Mouse (Mus musculus): ENCODE results near the gene C1rl. TPM values are rescaled to one million over a fixed set of nuclear protein-coding genes. Genes with fewer than 3 reads are reported as not detected.
A peak's percentile ranks its signal among the peaks of the same experiment; 100 is the strongest.

C1rl gene
- polyA plus RNA-seq, 1 experiment from 2014 or later: 0.52 TPM

DNA sequence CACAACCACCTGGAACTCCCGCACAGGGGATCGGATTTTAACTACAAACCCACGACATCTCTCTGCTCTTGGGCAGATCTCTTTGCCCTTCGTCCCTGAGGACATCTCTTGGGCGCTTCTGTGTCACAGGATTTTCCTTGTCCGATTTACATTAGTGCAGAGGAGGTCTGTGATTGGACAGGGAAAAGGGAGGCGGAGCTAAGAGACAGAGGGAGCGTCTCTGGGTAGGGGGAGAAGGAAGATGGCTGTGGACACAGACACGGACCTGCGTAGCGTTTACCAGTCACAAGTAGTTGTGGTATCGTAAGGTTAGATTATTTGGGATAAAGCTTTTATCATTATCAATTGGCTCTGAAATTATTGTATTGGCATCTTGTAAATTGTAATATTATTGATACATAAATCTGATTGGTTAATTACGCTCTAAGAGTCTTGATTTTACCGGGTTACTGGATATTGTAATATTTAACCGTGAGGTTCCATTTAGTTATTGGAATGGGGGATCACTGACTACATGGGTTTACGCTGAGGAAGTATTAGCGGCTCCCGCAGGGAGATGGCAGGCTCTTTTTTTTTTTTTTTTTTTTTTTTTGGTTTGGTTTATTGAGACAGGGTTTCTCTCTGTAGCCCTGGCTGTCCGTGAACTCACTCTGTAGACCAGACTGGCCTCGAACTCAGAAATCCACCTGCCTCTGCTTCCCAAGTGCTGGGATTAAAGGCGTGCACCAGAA is 7.3 kb upstream of the C1rl start:
- ATAC-seq (ENCODE audit: extremely low read depth, insufficient number of reproducible peaks, low FRiP score, low TSS enrichment): no peak
- no peaks in the 10 kb centered on the region for H3K4me1 ChIP-seq
- H3K9ac ChIP-seq: 0 out of 2 replicates have a peak overlapping the region, but pooled peaks have one; percentile 13
- H3K9me3 ChIP-seq: no peaks in the 10 kb centered on the region
- H3K27ac ChIP-seq (replicated peaks): no peak overlapping the region
- WGBS: 27% methylated on average over 21 of the region's 21 CpGs
- H3K4me2 ChIP-seq: peak overlapping the region; percentile 60
- H3K4me3 ChIP-seq: peak overlapping the region; percentile 19
- no peaks in the 10 kb centered on the region for H3K36me3 ChIP-seq
- 0 out of 2 replicates have a peak, but pooled peaks cover 6% of the 10 kb centered on the region for H3K27me3 ChIP-seq (replicated peaks)

DNA sequence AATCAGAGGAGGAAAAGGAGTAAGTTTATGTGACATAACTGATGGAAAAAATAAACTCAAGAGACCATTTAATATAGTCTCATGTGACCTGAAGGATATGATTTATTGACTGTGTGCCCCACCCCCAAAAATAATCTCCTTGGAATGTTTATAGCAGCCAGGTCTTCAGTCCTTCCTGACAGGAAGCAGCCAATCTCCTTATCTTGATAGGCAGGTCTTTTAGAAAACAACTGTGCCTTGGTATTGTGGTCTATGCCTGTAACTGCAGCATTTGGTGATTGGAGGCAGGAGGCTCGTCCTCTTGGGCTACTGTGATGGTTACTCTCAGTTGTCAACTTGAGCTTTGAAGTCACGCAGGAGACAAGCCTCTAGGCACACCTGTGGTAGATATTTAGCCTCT is 5.4 kb upstream of the C1rl start:
- ATAC-seq (ENCODE audit: extremely low read depth, insufficient number of reproducible peaks, low FRiP score, low TSS enrichment): no peak
- Histone ChIP-seq H3K9me3 (no peaks in the 10 kb centered on the region), H3K9ac (no peak overlapping the region), H3K4me1 (no peaks in the 10 kb centered on the region), H3K4me2 (no peak overlapping the region), H3K27me3 (replicated peaks) (0 out of 2 replicates have a peak, but pooled peaks cover 6% of the 10 kb centered on the region), H3K4me3 (no peak overlapping the region), H3K27ac (replicated peaks) (no peak overlapping the region), H3K36me3 (no peaks in the 10 kb centered on the region)
- 49% methylated on average over 2 of the region's 2 CpGs for WGBS

- no peaks in the 10 kb centered on the region for H3K27me3 ChIP-seq (replicated peaks)
- H3K9me3 ChIP-seq: no peaks in the 10 kb centered on the region
- H3K4me3 ChIP-seq: no peak overlapping the region
- H3K4me2 ChIP-seq: no peak overlapping the region
- H3K27ac ChIP-seq (replicated peaks): no peak overlapping the region
- H3K36me3 ChIP-seq: no peaks in the 10 kb centered on the region
- no peak for ATAC-seq (ENCODE audit: extremely low read depth, insufficient number of reproducible peaks, low FRiP score, low TSS enrichment)
- H3K4me1 ChIP-seq: peaks cover 2% of the 10 kb centered on the region; the same call in 1 of the 2 replicates
- 70% methylated on average over 4 of the region's 4 CpGs for WGBS
- no peak overlapping the region for H3K9ac ChIP-seq
These were observed 4.0 kb upstream of the C1rl start for GRCm38 (mm10) chr6:124488952-124489351.

GRCm38 (mm10) chr6:124491427-124491826 is 1.5 kb upstream of the C1rl start:
- ATAC-seq (ENCODE audit: extremely low read depth, insufficient number of reproducible peaks, low FRiP score, low TSS enrichment): no peak
- Histone ChIP-seq H3K4me3 (no peak overlapping the region), H3K36me3 (no peaks in the 10 kb centered on the region), H3K27ac (replicated peaks) (no peak overlapping the region), H3K4me1 (peaks cover 2% of the 10 kb centered on the region; the same call in 1 of the 2 replicates), H3K9me3 (no peaks in the 10 kb centered on the region), H3K4me2 (no peak overlapping the region), H3K9ac (no peak overlapping the region), H3K27me3 (replicated peaks) (no peaks in the 10 kb centered on the region)
- WGBS: 66% methylated on average over 6 of the region's 6 CpGs

GRCm38 (mm10) chr6:124493886-124494285 is 973 bp downstream of the C1rl start:
- H3K9ac ChIP-seq: no peak overlapping the region
- H3K27me3 ChIP-seq (replicated peaks): no peaks in the 10 kb centered on the region
- 57% methylated on average over 5 of the region's 5 CpGs for WGBS
- no peaks in the 10 kb centered on the region for H3K9me3 ChIP-seq
- ATAC-seq (ENCODE audit: extremely low read depth, insufficient number of reproducible peaks, low FRiP score, low TSS enrichment): no peak
- no peak overlapping the region for H3K4me3 ChIP-seq
- no peaks in the 10 kb centered on the region for H3K36me3 ChIP-seq
- H3K4me2 ChIP-seq: no peak overlapping the region
- H3K4me1 ChIP-seq: peaks cover 2% of the 10 kb centered on the region; the same call in 1 of the 2 replicates
- H3K27ac ChIP-seq (replicated peaks): no peak overlapping the region

- WGBS: 81% methylated on average over 5 of the region's 5 CpGs
These were observed 3.1 kb downstream of the C1rl start for GRCm38 (mm10) chr6:124496054-124496453.

GRCm38 (mm10) chr6:124499914-124500566 is 7.1 kb downstream of the C1rl start:
- H3K4me3 ChIP-seq: no peak overlapping the region
- H3K4me1 ChIP-seq: no peaks in the 10 kb centered on the region
- ATAC-seq (ENCODE audit: extremely low read depth, insufficient number of reproducible peaks, low FRiP score, low TSS enrichment): no peak
- no peaks in the 10 kb centered on the region for H3K36me3 ChIP-seq
- no peaks in the 10 kb centered on the region for H3K9me3 ChIP-seq
- no peak overlapping the region for H3K9ac ChIP-seq
- no peak overlapping the region for H3K27ac ChIP-seq (replicated peaks)
- WGBS: 39% methylated on average over 10 of the region's 10 CpGs
- H3K4me2 ChIP-seq: no peak overlapping the region
- H3K27me3 ChIP-seq (replicated peaks): no peaks in the 10 kb centered on the region

More at GRCm38 (mm10) chr6:124496054-124496453, 3.1 kb downstream of the C1rl start:
- H3K9ac ChIP-seq: no peak overlapping the region
- no peaks in the 10 kb centered on the region for H3K27me3 ChIP-seq (replicated peaks)
- no peak overlapping the region for H3K27ac ChIP-seq (replicated peaks)
- no peaks in the 10 kb centered on the region for H3K36me3 ChIP-seq
- ATAC-seq (ENCODE audit: extremely low read depth, insufficient number of reproducible peaks, low FRiP score, low TSS enrichment): no peak
- H3K9me3 ChIP-seq: no peaks in the 10 kb centered on the region
- no peak overlapping the region for H3K4me2 ChIP-seq
- H3K4me1 ChIP-seq: peaks cover 2% of the 10 kb centered on the region; the same call in 1 of the 2 replicates
- no peak overlapping the region for H3K4me3 ChIP-seq

DNA sequence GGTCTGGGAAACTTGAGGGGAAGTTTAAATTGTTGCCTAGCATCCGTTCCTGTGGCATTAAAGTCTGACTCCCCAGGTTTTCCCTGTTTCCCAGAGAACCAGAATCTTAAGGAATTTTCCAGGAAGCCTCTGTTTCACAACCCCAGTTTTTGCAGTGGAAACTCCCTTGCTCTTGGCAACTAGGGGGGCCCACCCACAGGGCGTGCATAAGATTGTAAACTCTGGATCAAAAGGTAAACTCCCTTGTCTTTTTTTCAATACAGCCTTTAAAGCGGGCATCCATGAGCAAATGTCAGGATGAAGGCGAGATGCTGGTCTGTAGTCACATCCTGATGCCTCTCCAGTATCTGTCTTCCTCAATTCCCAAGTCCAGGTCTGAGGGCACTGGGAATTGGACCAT is 8.6 kb downstream of the C1rl start:
- no peaks in the 10 kb centered on the region for H3K4me1 ChIP-seq
- no peak overlapping the region for H3K4me2 ChIP-seq
- no peaks in the 10 kb centered on the region for H3K36me3 ChIP-seq
- no peaks in the 10 kb centered on the region for H3K9me3 ChIP-seq
- no peak overlapping the region for H3K9ac ChIP-seq
- ATAC-seq (ENCODE audit: extremely low read depth, insufficient number of reproducible peaks, low FRiP score, low TSS enrichment): no peak
- H3K4me3 ChIP-seq: no peak overlapping the region
- no peak overlapping the region for H3K27ac ChIP-seq (replicated peaks)
- H3K27me3 ChIP-seq (replicated peaks): no peaks in the 10 kb centered on the region
- WGBS: 67% methylated on average over 4 of the region's 4 CpGs

DNA sequence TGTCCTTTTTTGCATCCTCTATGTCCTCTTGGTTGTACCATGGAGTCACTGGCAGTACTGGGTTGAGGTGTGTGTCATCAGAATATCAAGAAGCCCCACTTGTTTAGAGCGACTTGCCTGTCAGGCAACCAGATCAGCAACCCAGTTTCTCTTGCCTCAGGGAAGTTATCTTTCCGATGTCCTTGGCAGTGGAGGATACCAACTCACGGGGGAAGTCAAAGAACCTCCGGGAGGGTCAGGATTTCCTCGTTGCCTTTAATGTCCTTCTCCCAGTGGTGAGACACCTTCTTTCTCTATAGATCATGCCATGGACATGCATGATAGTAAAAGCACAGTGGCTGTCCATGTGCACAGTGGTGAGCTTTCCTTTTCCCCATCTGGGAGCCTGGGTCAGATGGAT is 9.1 kb downstream of the C1rl start:
- Histone ChIP-seq H3K36me3 (no peaks in the 10 kb centered on the region), H3K27me3 (replicated peaks) (no peaks in the 10 kb centered on the region), H3K27ac (replicated peaks) (no peak overlapping the region), H3K9ac (no peak overlapping the region), H3K4me2 (no peak overlapping the region), H3K4me1 (no peaks in the 10 kb centered on the region), H3K4me3 (no peak overlapping the region), H3K9me3 (no peaks in the 10 kb centered on the region)
- 74% methylated on average over 5 of the region's 5 CpGs for WGBS
- no peak for ATAC-seq (ENCODE audit: extremely low read depth, insufficient number of reproducible peaks, low FRiP score, low TSS enrichment)

GRCm38 (mm10) chr6:124505028-124505427 is 12.1 kb downstream of the C1rl start:
- no peak overlapping the region for H3K4me2 ChIP-seq
- no peaks in the 10 kb centered on the region for H3K9me3 ChIP-seq
- no peak overlapping the region for H3K9ac ChIP-seq
- no peak overlapping the region for H3K4me3 ChIP-seq
- H3K27me3 ChIP-seq (replicated peaks): no peaks in the 10 kb centered on the region
- no peaks in the 10 kb centered on the region for H3K4me1 ChIP-seq
- no peaks in the 10 kb centered on the region for H3K36me3 ChIP-seq
- no peak for ATAC-seq (ENCODE audit: extremely low read depth, insufficient number of reproducible peaks, low FRiP score, low TSS enrichment)
- no peak overlapping the region for H3K27ac ChIP-seq (replicated peaks)
- 47% methylated on average over 4 of the region's 4 CpGs for WGBS

DNA sequence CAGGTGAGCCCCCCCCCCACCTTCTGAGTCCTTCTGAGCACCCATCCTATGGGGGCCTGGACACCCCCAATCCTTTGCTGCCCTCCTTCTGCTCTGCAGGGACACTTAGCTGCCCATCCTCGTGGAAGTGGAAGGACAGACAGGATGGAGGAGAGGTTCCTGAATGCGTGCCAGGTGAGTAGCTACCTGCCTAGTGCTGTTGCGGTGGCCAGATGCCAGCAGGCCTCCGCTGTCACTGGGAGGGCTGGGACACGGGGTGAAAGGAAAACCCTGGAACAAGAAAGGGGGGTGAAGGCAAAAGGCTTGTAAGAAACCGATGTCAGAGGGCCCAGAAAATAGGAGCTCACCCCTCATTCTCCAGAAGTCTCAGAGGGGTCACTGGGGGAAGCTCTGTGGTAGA is 14.1 kb downstream of the C1rl start:
- WGBS: 74% methylated on average over 6 of the region's 6 CpGs
- Histone ChIP-seq H3K4me2 (no peak overlapping the region), H3K9ac (no peak overlapping the region)

DNA sequence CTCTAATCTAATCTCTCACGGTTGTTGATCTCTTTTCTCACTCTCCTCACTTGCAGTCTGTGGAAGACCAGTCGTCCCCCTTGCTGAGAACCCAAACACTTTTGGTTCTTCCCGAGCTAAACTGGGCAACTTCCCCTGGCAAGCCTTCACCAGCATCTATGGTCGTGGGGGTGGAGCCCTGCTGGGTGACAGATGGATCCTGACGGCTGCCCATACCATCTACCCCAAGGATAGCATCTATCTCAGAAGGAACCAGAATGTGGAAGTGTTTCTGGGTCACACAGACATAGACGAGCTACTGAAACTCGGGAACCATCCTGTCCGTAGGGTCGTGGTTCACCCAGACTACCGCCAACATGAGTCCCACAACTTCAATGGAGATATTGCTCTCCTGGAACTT is 15.4 kb downstream of the C1rl start:
- H3K4me3 ChIP-seq: no peak overlapping the region
- no peaks in the 10 kb centered on the region for H3K27me3 ChIP-seq (replicated peaks)
- WGBS: 58% methylated on average over 10 of the region's 10 CpGs
- H3K27ac ChIP-seq (replicated peaks): no peak overlapping the region
- no peak for ATAC-seq (ENCODE audit: extremely low read depth, insufficient number of reproducible peaks, low FRiP score, low TSS enrichment)
- no peaks in the 10 kb centered on the region for H3K36me3 ChIP-seq
- H3K9ac ChIP-seq: no peak overlapping the region
- no peaks in the 10 kb centered on the region for H3K9me3 ChIP-seq
- no peak overlapping the region for H3K4me2 ChIP-seq
- no peaks in the 10 kb centered on the region for H3K4me1 ChIP-seq

More for the DNA sequence above, 14.1 kb downstream of the C1rl start:
- Histone ChIP-seq H3K27ac (replicated peaks) (no peak overlapping the region), H3K4me3 (no peak overlapping the region), H3K4me1 (no peaks in the 10 kb centered on the region), H3K36me3 (no peaks in the 10 kb centered on the region), H3K27me3 (replicated peaks) (no peaks in the 10 kb centered on the region), H3K9me3 (no peaks in the 10 kb centered on the region)
- no peak for ATAC-seq (ENCODE audit: extremely low read depth, insufficient number of reproducible peaks, low FRiP score, low TSS enrichment)
